Mouse (Mus musculus) gastrocnemius, adult 2 months (tissue): Measurements from ENCODE around the gene Arhgef39. TPM values are rescaled to one million over a fixed set of nuclear protein-coding genes. Genes with fewer than 3 reads are reported as not detected.

Experiments
- DNase-seq: peaks from one replicate; pipeline ENCODE4 v3.0.0; 2022
- H3K27ac ChIP-seq: fragments of 200-600 bp; 2 replicates; pipeline ENCODE4 v1.8.1; 2022; ENCODE audit warnings: mild to moderate bottlenecking
- H3K4me3 ChIP-seq: fragments of 200-600 bp; 2 replicates; pipeline ENCODE4 v1.8.1; 2022; ENCODE audit warnings: mild to moderate bottlenecking, moderate library complexity
- CTCF ChIP-seq: fragments of 200-600 bp; IDR thresholded peaks from 2 replicates; pipeline ENCODE4 v1.8.1; 2022; ENCODE audit warnings: antibody characterized with exemption, mild to moderate bottlenecking, moderate library complexity
- intact Hi-C: fragments of 180-260 bp; cut with DNase I; formaldehyde crosslinking; loops from one replicate; pipeline ENCODE4 v1.15.1; 2025
- total RNA-seq, 2 experiments: library from RNA; stranded (reverse); gene quantifications; 2 replicates each; pipeline ENCODE4 v1.2.3; 2021

Gene Arhgef39
- total RNA-seq, 2 experiments from 2014 or later: not detected

GRCm38 (mm10) chr4:43483535-43484091 is 15.9 kb downstream of the Arhgef39 start, which contains the start of gene Sit1:
TSS of gene Sit1 (minus strand) at chr4:43483734.
- no peak for DNase-seq
- Histone ChIP-seq H3K4me3 (no peak within 1 kb of the TSS), H3K27ac (no peak within 1 kb of the TSS)
- no peak for TF ChIP-seq CTCF
- intact Hi-C loops: no loop called here

GRCm38 (mm10) chr4:43482591-43482990 is 16.9 kb downstream of the Arhgef39 start:
- TF ChIP-seq CTCF: no peak
- intact Hi-C loops: no loop called here
- Histone ChIP-seq H3K4me3 (no peak overlapping the region), H3K27ac (no peak overlapping the region)
- peak; percentile 64 for DNase-seq

GRCm38 (mm10) chr4:43481894-43482456 is 17.5 kb downstream of the Arhgef39 start:
- no peak for TF ChIP-seq CTCF

GRCm38 (mm10) chr4:43480985-43481384 is 18.5 kb downstream of the Arhgef39 start:
- TF ChIP-seq CTCF: no peak
- Histone ChIP-seq H3K27ac (no peak overlapping the region), H3K4me3 (no peak overlapping the region)
- no peak for DNase-seq
- intact Hi-C loops: no loop called here

More at GRCm38 (mm10) chr4:43481894-43482456, 17.5 kb downstream of the Arhgef39 start:
- no peak for DNase-seq
- intact Hi-C loops: no loop called here
- H3K4me3 ChIP-seq: no peak overlapping the region
- no peak overlapping the region for H3K27ac ChIP-seq

GRCm38 (mm10) chr4:43478906-43479832 is 20.3 kb downstream of the Arhgef39 start:
- peak; percentile 68 for TF ChIP-seq CTCF
- peak; percentile 80 for DNase-seq
- H3K4me3 ChIP-seq: peak overlapping the region; percentile 46
- intact Hi-C loops: loop anchor here (1.0 kb wide), 2 partner anchors 37 to 48 kb away; no protein-coding TSS in a partner anchor
- H3K27ac ChIP-seq: peak overlapping the region; percentile 90

- intact Hi-C loops: loop anchor here (1.0 kb wide), 1 partner anchor 36 kb away; no protein-coding TSS in a partner anchor
- no peak for TF ChIP-seq CTCF
- H3K4me3 ChIP-seq: peak overlapping the region; percentile 71
- peak overlapping the region; percentile 90 for H3K27ac ChIP-seq
- DNase-seq: no peak
Observed at GRCm38 (mm10) chr4:43478534-43478858, 21.0 kb downstream of the Arhgef39 start.

GRCm38 (mm10) chr4:43477857-43478533 is 21.5 kb downstream of the Arhgef39 start:
- intact Hi-C loops: loop anchor here (1.0 kb wide), 1 partner anchor 36 kb away; no protein-coding TSS in a partner anchor
- Histone ChIP-seq H3K4me3 (peak overlapping the region; percentile 71), H3K27ac (peak overlapping the region; percentile 90)
- peak; percentile 69 for TF ChIP-seq CTCF
- DNase-seq: peak; percentile 92

GRCm38 (mm10) chr4:43476604-43477003 is 22.9 kb downstream of the Arhgef39 start:
- intact Hi-C loops: no loop called here
- no peak overlapping the region for H3K4me3 ChIP-seq
- DNase-seq: no peak
- peak; percentile 26; the same call in 1 of the 2 replicates for TF ChIP-seq CTCF
- H3K27ac ChIP-seq: no peak overlapping the region

- intact Hi-C loops: no loop called here
- no peak overlapping the region for H3K4me3 ChIP-seq
- no peak overlapping the region for H3K27ac ChIP-seq
- TF ChIP-seq CTCF: no peak
- DNase-seq: no peak
Observed at GRCm38 (mm10) chr4:43473636-43474035, 25.9 kb downstream of the Arhgef39 start.

GRCm38 (mm10) chr4:43470301-43470700 is 29.2 kb downstream of the Arhgef39 start:
- intact Hi-C loops: no loop called here
- DNase-seq: no peak
- Histone ChIP-seq H3K27ac (no peak overlapping the region), H3K4me3 (no peak overlapping the region)
- no peak for TF ChIP-seq CTCF

- Histone ChIP-seq H3K27ac (no peak overlapping the region), H3K4me3 (no peak overlapping the region)
- TF ChIP-seq CTCF: no peak
- DNase-seq: no peak
- intact Hi-C loops: no loop called here
Observed at GRCm38 (mm10) chr4:43466872-43467271, 32.6 kb downstream of the Arhgef39 start.

- intact Hi-C loops: no loop called here
- Histone ChIP-seq H3K27ac (no peak overlapping the region), H3K4me3 (no peak overlapping the region)
- TF ChIP-seq CTCF: no peak
- no peak for DNase-seq
Observed at GRCm38 (mm10) chr4:43465935-43466334, 33.6 kb downstream of the Arhgef39 start.

GRCm38 (mm10) chr4:43463102-43463501 is 36.4 kb downstream of the Arhgef39 start:
- DNase-seq: no peak
- intact Hi-C loops: no loop called here
- no peak overlapping the region for H3K4me3 ChIP-seq
- TF ChIP-seq CTCF: no peak
- no peak overlapping the region for H3K27ac ChIP-seq
